Mouse (Mus musculus) left cerebral cortex, adult 11 months (tissue): Measurements from ENCODE around the gene Tgfbr3.

Source experiments
- DNase-seq: peaks from one replicate; pipeline ENCODE4 v3.0.0; 2022; ENCODE audit warnings: low spot score

Tgfbr3 gene

GRCm38 (mm10) chr5:107079146-107079638 is 210.2 kb downstream of the Tgfbr3 start:
- DNase-seq = no peak

GRCm38 (mm10) chr5:107078361-107078760 is 211.1 kb downstream of the Tgfbr3 start:
- DNase-seq = no peak

GRCm38 (mm10) chr5:107077900-107078299 is 211.5 kb downstream of the Tgfbr3 start:
- DNase-seq = no peak

GRCm38 (mm10) chr5:107074980-107075583 is 214.3 kb downstream of the Tgfbr3 start:
- DNase-seq = no peak

GRCm38 (mm10) chr5:107074350-107074749 is 215.1 kb downstream of the Tgfbr3 start:
- no peak for DNase-seq

- no peak for DNase-seq
Measured at GRCm38 (mm10) chr5:107073536-107073935, 215.9 kb downstream of the Tgfbr3 start.

GRCm38 (mm10) chr5:107068146-107068545 is 221.3 kb downstream of the Tgfbr3 start:
- no peak for DNase-seq

GRCm38 (mm10) chr5:107067531-107067930 is 221.9 kb downstream of the Tgfbr3 start:
- DNase-seq = no peak

- DNase-seq = no peak
Measured at GRCm38 (mm10) chr5:107064922-107065321, 224.5 kb downstream of the Tgfbr3 start.

- no peak for DNase-seq
Measured at GRCm38 (mm10) chr5:107062229-107062852, 227.1 kb downstream of the Tgfbr3 start.

GRCm38 (mm10) chr5:107059514-107059913 is 229.9 kb downstream of the Tgfbr3 start:
- no peak for DNase-seq

- DNase-seq = no peak
Measured at GRCm38 (mm10) chr5:107058642-107059041, 230.8 kb downstream of the Tgfbr3 start.
